Mouse (Mus musculus) hindbrain, postnatal 0 days (tissue): ENCODE data around the gene Pam. TPM values are rescaled to one million over a fixed set of nuclear protein-coding genes. Genes with fewer than 3 reads are reported as not detected.

Experiments used
- ATAC-seq: fragments of 200-750 bp; cut with Nextera tagmentation; 2 replicates; pipeline ENCODE4 v1.8.0; 2017; ENCODE audit warnings: mild to moderate bottlenecking, moderate TSS enrichment, moderate library complexity
- DNase-seq: peaks from one replicate; pipeline ENCODE4 v3.0.0-alpha.2; 2015; ENCODE audit warnings: low spot score
- H3K27ac ChIP-seq: fragments of 300-500 bp; sonication (generic); 2 replicates; pipeline ENCODE4 v1.5.1; 2014; ENCODE audit warnings: mild to moderate bottlenecking
- H3K27me3 ChIP-seq: fragments of 300-500 bp; sonication (generic); 2 replicates; pipeline ENCODE4 v1.6.1; 2014; ENCODE audit warnings: low read length, mixed read lengths; ENCODE audit not compliant: insufficient read depth
- H3K36me3 ChIP-seq: fragments of 300-500 bp; sonication (generic); 2 replicates; pipeline ENCODE4 v1.6.1; 2014; ENCODE audit warnings: low read length, mixed read lengths; ENCODE audit not compliant: insufficient read depth
- H3K4me1 ChIP-seq: fragments of 300-500 bp; sonication (generic); 2 replicates; pipeline ENCODE4 v1.6.1; 2014; ENCODE audit warnings: antibody characterized with exemption, low read length, mixed read lengths; ENCODE audit not compliant: insufficient read depth
- H3K4me2 ChIP-seq: fragments of 300-500 bp; sonication (generic); 2 replicates; pipeline ENCODE4 v1.6.1; 2014; ENCODE audit warnings: low read depth, mild to moderate bottlenecking, low read length, moderate library complexity, mixed read lengths
- H3K4me3 ChIP-seq: fragments of 300-500 bp; sonication (generic); 2 replicates; pipeline ENCODE4 v1.5.1; 2014; ENCODE audit warnings: low read length
- H3K9ac ChIP-seq: fragments of 300-500 bp; sonication (generic); replicated peaks from 2 replicates; pipeline ENCODE4 v1.6.1; 2014; ENCODE audit warnings: mild to moderate bottlenecking, low read length, moderate library complexity, mixed read lengths
- H3K9me3 ChIP-seq: fragments of 300-500 bp; sonication (generic); 2 replicates; pipeline ENCODE4 v1.6.1; 2016; ENCODE audit warnings: low read length, mixed read lengths
- CTCF ChIP-seq: IDR thresholded peaks from 2 replicates; pipeline ENCODE4 v1.5.1; 2016; ENCODE audit warnings: antibody characterized with exemption, control low read depth, low read depth
- WGBS: fragments of 180-500 bp; shearing (Covaris S2); extraction: QIAGEN DNeasy Blood & Tissue Kit; methylation state at CpG from one replicate; pipeline ENCODE4 v1.1.7; 2014; 5-methylcytosine and 5-hydroxymethylcytosine counted together
- polyA plus RNA-seq: library from polyadenylated mRNA; unstranded; fragments of >200 nt; fragmentation: Nextera tagmentation; extraction: Ambion mirVana; gene quantifications from 2 replicates; pipeline ENCODE4 v1.2.1, GENCODE M21; 2015
- total RNA-seq: library from RNA; depleted of rRNA; stranded (reverse); fragments of >200 nt; gene quantifications from 2 replicates; pipeline ENCODE4 v1.2.3, GENCODE M21; 2014

Pam gene
- total and polyA plus RNA-seq, 2 experiments from 2014 or later = 40.8 to 76.8 TPM

- 91% methylated on average over 11 of the region's 11 CpGs for WGBS
- ATAC-seq = no peak
- H3K4me2 ChIP-seq = no peak overlapping the region
- H3K36me3 ChIP-seq = no peaks in the 10 kb centered on the region
- no peaks in the 10 kb centered on the region for H3K27me3 ChIP-seq
- no peak overlapping the region for H3K4me3 ChIP-seq
- H3K27ac ChIP-seq = no peak overlapping the region
- no peak for TF ChIP-seq CTCF
- H3K9ac ChIP-seq = no peak overlapping the region
- no peaks in the 10 kb centered on the region for H3K4me1 ChIP-seq
- no peak for DNase-seq
- no peaks in the 10 kb centered on the region for H3K9me3 ChIP-seq
Observed at GRCm38 (mm10) chr1:97785685-97786393, 309.6 kb downstream of the Pam start.

- Histone ChIP-seq H3K27me3 (no peaks in the 10 kb centered on the region), H3K4me1 (no peaks in the 10 kb centered on the region), H3K27ac (no peak overlapping the region), H3K9me3 (no peaks in the 10 kb centered on the region), H3K4me2 (no peak overlapping the region), H3K9ac (no peak overlapping the region), H3K4me3 (no peak overlapping the region), H3K36me3 (no peaks in the 10 kb centered on the region)
- no peak for ATAC-seq
- 80% methylated on average over 7 of the region's 7 CpGs for WGBS
- DNase-seq = no peak
- TF ChIP-seq CTCF = no peak; the same call in 1 of the 2 replicates
Observed at GRCm38 (mm10) chr1:97784928-97785327, 310.5 kb downstream of the Pam start.

- no peak for DNase-seq
- Histone ChIP-seq H3K4me2 (no peak overlapping the region), H3K27me3 (no peaks in the 10 kb centered on the region), H3K27ac (no peak overlapping the region), H3K4me1 (no peaks in the 10 kb centered on the region), H3K9me3 (no peaks in the 10 kb centered on the region), H3K9ac (no peak overlapping the region), H3K4me3 (no peak overlapping the region), H3K36me3 (no peaks in the 10 kb centered on the region)
- no peak for TF ChIP-seq CTCF
- ATAC-seq = no peak
- whole genome bisulfite sequencing = 98% methylated on average over 7 of the region's 7 CpGs
Observed at GRCm38 (mm10) chr1:97781674-97782073, 313.8 kb downstream of the Pam start.

- H3K9me3 ChIP-seq = no peaks in the 10 kb centered on the region
- H3K9ac ChIP-seq = no peak overlapping the region
- H3K36me3 ChIP-seq = no peaks in the 10 kb centered on the region
- no peak for TF ChIP-seq CTCF
- no peaks in the 10 kb centered on the region for H3K4me1 ChIP-seq
- H3K27me3 ChIP-seq = no peaks in the 10 kb centered on the region
- DNase-seq (no peak), ATAC-seq (no peak)
- 99% methylated on average over 2 of the region's 2 CpGs for WGBS
- no peak overlapping the region for H3K27ac ChIP-seq
- no peak overlapping the region for H3K4me2 ChIP-seq
- H3K4me3 ChIP-seq = no peak overlapping the region
Observed at GRCm38 (mm10) chr1:97773973-97774372, 321.5 kb downstream of the Pam start.

GRCm38 (mm10) chr1:97773362-97773761 is 322.1 kb downstream of the Pam start:
- TF ChIP-seq CTCF = no peak
- Histone ChIP-seq H3K9ac (no peak overlapping the region), H3K4me1 (no peaks in the 10 kb centered on the region), H3K27me3 (no peaks in the 10 kb centered on the region), H3K4me2 (no peak overlapping the region), H3K4me3 (no peak overlapping the region), H3K27ac (no peak overlapping the region), H3K36me3 (no peaks in the 10 kb centered on the region), H3K9me3 (no peaks in the 10 kb centered on the region)
- ATAC-seq (no peak), DNase-seq (no peak)
- WGBS = 87% methylated on average over 6 of the region's 6 CpGs

GRCm38 (mm10) chr1:97771727-97772126 is 323.7 kb downstream of the Pam start:
- Histone ChIP-seq H3K36me3 (no peaks in the 10 kb centered on the region), H3K4me2 (no peak overlapping the region), H3K27me3 (no peaks in the 10 kb centered on the region), H3K27ac (no peak overlapping the region), H3K9me3 (no peaks in the 10 kb centered on the region), H3K9ac (no peak overlapping the region), H3K4me3 (no peak overlapping the region), H3K4me1 (0 out of 2 replicates have a peak, but pooled peaks cover 6% of the 10 kb centered on the region)
- 95% methylated on average over 5 of the region's 5 CpGs for WGBS
- no peak for ATAC-seq
- no peak for TF ChIP-seq CTCF
- DNase-seq = no peak

- Histone ChIP-seq H3K9ac (no peak overlapping the region), H3K27ac (no peak overlapping the region), H3K4me1 (0 out of 2 replicates have a peak, but pooled peaks cover 6% of the 10 kb centered on the region), H3K36me3 (no peaks in the 10 kb centered on the region), H3K4me2 (peak overlapping the region; percentile 62), H3K4me3 (peak overlapping the region; percentile 98), H3K27me3 (no peaks in the 10 kb centered on the region), H3K9me3 (no peaks in the 10 kb centered on the region)
- 62% methylated on average over 7 of the region's 7 CpGs for WGBS
- TF ChIP-seq CTCF = no peak
- ATAC-seq = no peak
- DNase-seq = no peak
Observed at GRCm38 (mm10) chr1:97771118-97771517, 324.3 kb downstream of the Pam start.
